Mouse (Mus musculus): ENCODE measurements around the gene Tmub1. TPM values are rescaled to one million over a fixed set of nuclear protein-coding genes. Genes with fewer than 3 reads are reported as not detected.

Gene Tmub1
- polyA plus RNA-seq, 1 experiment = 136 TPM

GRCm38 (mm10) chr5:24412063-24412462 lies 35.6 kb downstream of the Tmub1 start:
- Histone ChIP-seq H3K36me3 (ENCODE audit: control insufficient read depth, insufficient read depth, low read length) (no peaks in the 10 kb centered on the region), H3K27ac (ENCODE audit: control insufficient read depth, insufficient read depth, low read length) (no peak overlapping the region), H3K4me1 (replicated peaks; ENCODE audit: control insufficient read depth, insufficient read depth, low read length) (0 out of 2 replicates have a peak, but pooled peaks cover 4% of the 10 kb centered on the region), H3K27me3 (ENCODE audit: control insufficient read depth, insufficient read depth, low read length) (no peaks in the 10 kb centered on the region; the same call in 1 of the 2 replicates), H3K4me3 (ENCODE audit: control insufficient read depth, insufficient read depth, low read length) (no peak overlapping the region)
- TF ChIP-seq POLR2A (IDR thresholded peaks at IDR 0.05; ENCODE audit: control insufficient read depth, extremely low read depth, insufficient read depth, low read length, poor library complexity) (no peak), CTCF (IDR thresholded peaks at IDR 0.05; ENCODE audit: borderline replicate concordance, control insufficient read depth, extremely low read depth, insufficient read depth, low read length, poor library complexity) (no peak)
- 90% methylated on average over 2 of the region's 2 CpGs for WGBS
- no peak for DNase-seq

DNA sequence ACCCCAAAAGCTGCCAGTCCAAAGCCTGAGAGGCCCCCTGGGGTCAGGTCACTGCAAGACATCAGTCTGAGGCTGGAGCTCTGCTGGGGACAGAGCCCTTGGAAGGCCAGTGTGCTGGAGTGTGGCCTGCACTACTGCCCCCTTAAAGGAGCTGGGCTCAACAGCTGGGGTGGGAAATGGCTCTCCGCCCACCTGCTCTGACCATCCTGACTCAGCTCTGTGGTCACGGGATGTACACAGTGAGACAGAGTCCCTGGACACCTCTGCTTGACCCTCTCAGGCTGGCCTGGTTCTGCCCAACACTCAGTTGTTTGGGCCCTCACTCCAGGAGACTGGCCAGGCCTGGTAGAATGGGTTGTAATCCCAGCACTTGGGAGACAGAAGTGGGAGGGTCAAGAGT lies 38.2 kb downstream of the Tmub1 start:
- DNase-seq = no peak

GRCm38 (mm10) chr5:24408651-24409050 lies 39.0 kb downstream of the Tmub1 start:
- no peak overlapping the region for H3K27ac ChIP-seq (ENCODE audit: control insufficient read depth, insufficient read depth, low read length)
- no peak for DNase-seq
- H3K4me3 ChIP-seq (ENCODE audit: control insufficient read depth, insufficient read depth, low read length) = no peak overlapping the region
- H3K36me3 ChIP-seq (ENCODE audit: control insufficient read depth, insufficient read depth, low read length) = no peaks in the 10 kb centered on the region
- WGBS = 95% methylated on average over 13 of the region's 13 CpGs
- no peaks in the 10 kb centered on the region for H3K4me1 ChIP-seq (replicated peaks; ENCODE audit: control insufficient read depth, insufficient read depth, low read length)
- no peaks in the 10 kb centered on the region; the same call in 1 of the 2 replicates for H3K27me3 ChIP-seq (ENCODE audit: control insufficient read depth, insufficient read depth, low read length)
- TF ChIP-seq POLR2A (IDR thresholded peaks at IDR 0.05; ENCODE audit: control insufficient read depth, extremely low read depth, insufficient read depth, low read length, poor library complexity) (no peak), CTCF (IDR thresholded peaks at IDR 0.05; ENCODE audit: borderline replicate concordance, control insufficient read depth, extremely low read depth, insufficient read depth, low read length, poor library complexity) (no peak)

More for the DNA sequence above, 38.2 kb downstream of the Tmub1 start:
- Histone ChIP-seq H3K36me3 (ENCODE audit: control insufficient read depth, insufficient read depth, low read length) (no peaks in the 10 kb centered on the region), H3K27ac (ENCODE audit: control insufficient read depth, insufficient read depth, low read length) (no peak overlapping the region), H3K4me1 (replicated peaks; ENCODE audit: control insufficient read depth, insufficient read depth, low read length) (no peaks in the 10 kb centered on the region), H3K27me3 (ENCODE audit: control insufficient read depth, insufficient read depth, low read length) (no peaks in the 10 kb centered on the region; the same call in 1 of the 2 replicates), H3K4me3 (ENCODE audit: control insufficient read depth, insufficient read depth, low read length) (no peak overlapping the region)
- TF ChIP-seq CTCF (IDR thresholded peaks at IDR 0.05; ENCODE audit: borderline replicate concordance, control insufficient read depth, extremely low read depth, insufficient read depth, low read length, poor library complexity) (no peak), POLR2A (IDR thresholded peaks at IDR 0.05; ENCODE audit: control insufficient read depth, extremely low read depth, insufficient read depth, low read length, poor library complexity) (no peak)
- WGBS = 100% methylated on average over 2 of the region's 2 CpGs

- Histone ChIP-seq H3K36me3 (ENCODE audit: control insufficient read depth, insufficient read depth, low read length) (no peaks in the 10 kb centered on the region), H3K4me1 (replicated peaks; ENCODE audit: control insufficient read depth, insufficient read depth, low read length) (no peaks in the 10 kb centered on the region), H3K4me3 (ENCODE audit: control insufficient read depth, insufficient read depth, low read length) (no peak overlapping the region), H3K27me3 (ENCODE audit: control insufficient read depth, insufficient read depth, low read length) (no peaks in the 10 kb centered on the region), H3K27ac (ENCODE audit: control insufficient read depth, insufficient read depth, low read length) (no peak overlapping the region)
- TF ChIP-seq POLR2A (IDR thresholded peaks at IDR 0.05; ENCODE audit: control insufficient read depth, extremely low read depth, insufficient read depth, low read length, poor library complexity) (no peak), CTCF (IDR thresholded peaks at IDR 0.05; ENCODE audit: borderline replicate concordance, control insufficient read depth, extremely low read depth, insufficient read depth, low read length, poor library complexity) (no peak)
- WGBS = 97% methylated on average over 3 of the region's 3 CpGs
- no peak for DNase-seq
Observed at GRCm38 (mm10) chr5:24405389-24405876, 42.2 kb downstream of the Tmub1 start.

GRCm38 (mm10) chr5:24404594-24405360 lies 42.9 kb downstream of the Tmub1 start:
- no peaks in the 10 kb centered on the region for H3K36me3 ChIP-seq (ENCODE audit: control insufficient read depth, insufficient read depth, low read length)
- H3K4me1 ChIP-seq (replicated peaks; ENCODE audit: control insufficient read depth, insufficient read depth, low read length) = no peaks in the 10 kb centered on the region
- no peaks in the 10 kb centered on the region for H3K27me3 ChIP-seq (ENCODE audit: control insufficient read depth, insufficient read depth, low read length)
- no peak overlapping the region for H3K27ac ChIP-seq (ENCODE audit: control insufficient read depth, insufficient read depth, low read length)
- TF ChIP-seq CTCF (IDR thresholded peaks at IDR 0.05; ENCODE audit: borderline replicate concordance, control insufficient read depth, extremely low read depth, insufficient read depth, low read length, poor library complexity) (no peak), POLR2A (IDR thresholded peaks at IDR 0.05; ENCODE audit: control insufficient read depth, extremely low read depth, insufficient read depth, low read length, poor library complexity) (no peak)
- DNase-seq = no peak
- no peak overlapping the region for H3K4me3 ChIP-seq (ENCODE audit: control insufficient read depth, insufficient read depth, low read length)
- WGBS = 84% methylated on average over 6 of the region's 6 CpGs

GRCm38 (mm10) chr5:24401969-24402368 lies 45.7 kb downstream of the Tmub1 start:
- 97% methylated on average over 9 of the region's 9 CpGs for WGBS
- Histone ChIP-seq H3K27ac (ENCODE audit: control insufficient read depth, insufficient read depth, low read length) (no peak overlapping the region), H3K27me3 (ENCODE audit: control insufficient read depth, insufficient read depth, low read length) (no peaks in the 10 kb centered on the region), H3K36me3 (ENCODE audit: control insufficient read depth, insufficient read depth, low read length) (no peaks in the 10 kb centered on the region), H3K4me3 (ENCODE audit: control insufficient read depth, insufficient read depth, low read length) (no peak overlapping the region), H3K4me1 (replicated peaks; ENCODE audit: control insufficient read depth, insufficient read depth, low read length) (no peaks in the 10 kb centered on the region)
- DNase-seq = no peak
- no peak for TF ChIP-seq CTCF (IDR thresholded peaks at IDR 0.05; ENCODE audit: borderline replicate concordance, control insufficient read depth, extremely low read depth, insufficient read depth, low read length, poor library complexity)
- TF ChIP-seq POLR2A (IDR thresholded peaks at IDR 0.05; ENCODE audit: control insufficient read depth, extremely low read depth, insufficient read depth, low read length, poor library complexity) = no peak

Data from thymus, adult 2 months (tissue).